Mouse (Mus musculus) stomach, postnatal 0 days (tissue): ENCODE results near the gene Zfp239. TPM values are rescaled to one million over a fixed set of nuclear protein-coding genes. Genes with fewer than 3 reads are reported as not detected.

Experiments used
- ATAC-seq: fragments of 200-750 bp; cut with Nextera tagmentation; 2 replicates; pipeline ENCODE4 v1.8.0; 2017; ENCODE audit not compliant: low FRiP score, low TSS enrichment
- DNase-seq: peaks from one replicate; pipeline ENCODE4 v3.0.0-alpha.2; 2016; ENCODE audit warnings: low spot score
- H3K27ac ChIP-seq: fragments of 300-500 bp; sonication (generic); replicated peaks from 2 replicates; pipeline ENCODE4 v1.5.1; 2014; ENCODE audit warnings: mild to moderate bottlenecking, control low read depth
- H3K27me3 ChIP-seq: fragments of 300-500 bp; sonication (generic); 2 replicates; pipeline ENCODE4 v1.6.1; 2014; ENCODE audit warnings: low read length; ENCODE audit not compliant: control insufficient read depth, insufficient read depth
- H3K36me3 ChIP-seq: fragments of 300-500 bp; sonication (generic); 2 replicates; pipeline ENCODE4 v1.6.1; 2014; ENCODE audit warnings: low read length, mixed read lengths; ENCODE audit not compliant: control insufficient read depth, insufficient read depth
- H3K4me1 ChIP-seq: fragments of 300-500 bp; sonication (generic); replicated peaks from 2 replicates; pipeline ENCODE4 v1.6.1; 2014; ENCODE audit warnings: antibody characterized with exemption; ENCODE audit not compliant: control insufficient read depth, insufficient read depth
- H3K4me2 ChIP-seq: fragments of 300-500 bp; sonication (generic); replicated peaks from 2 replicates; pipeline ENCODE4 v1.6.1; 2014; ENCODE audit warnings: low read depth, mild to moderate bottlenecking, control low read depth, moderate library complexity
- H3K4me3 ChIP-seq: fragments of 300-500 bp; sonication (generic); 2 replicates; pipeline ENCODE4 v1.5.1; 2014; ENCODE audit warnings: low read depth, low read length, control low read depth
- H3K9ac ChIP-seq: fragments of 300-500 bp; sonication (generic); 2 replicates; pipeline ENCODE4 v1.6.1; 2014; ENCODE audit warnings: mild to moderate bottlenecking, low read length, control low read depth, mixed read lengths
- H3K9me3 ChIP-seq: fragments of 300-500 bp; sonication (generic); 2 replicates; pipeline ENCODE4 v1.6.1; 2016; ENCODE audit warnings: low read length; ENCODE audit not compliant: control insufficient read depth
- CTCF ChIP-seq: IDR thresholded peaks from 2 replicates; pipeline ENCODE4 v1.5.1; 2016; ENCODE audit warnings: antibody characterized with exemption, low read depth, mild to moderate bottlenecking, moderate library complexity
- EP300 ChIP-seq: optimal IDR thresholded peaks from 2 replicates; pipeline ENCODE3; 2016; ENCODE audit warnings: antibody characterized with exemption
- WGBS: fragments of 180-500 bp; shearing (Covaris S2); extraction: QIAGEN DNeasy Blood & Tissue Kit; methylation state at CpG from one replicate; pipeline ENCODE4 v1.1.7; 2014; 5-methylcytosine and 5-hydroxymethylcytosine counted together
- polyA plus RNA-seq: library from polyadenylated mRNA; unstranded; fragments of >200 nt; fragmentation: Nextera tagmentation; extraction: Ambion mirVana; gene quantifications from 2 replicates; pipeline ENCODE4 v1.2.1, GENCODE M21; 2015

Gene Zfp239
- polyA plus RNA-seq, 1 experiment from 2014 or later: 2.0 TPM

- Histone ChIP-seq H3K27me3 (no peaks in the 10 kb centered on the region), H3K9me3 (no peaks in the 10 kb centered on the region), H3K36me3 (no peaks in the 10 kb centered on the region), H3K4me2 (peak overlapping the region; percentile 65), H3K27ac (peak overlapping the region; percentile 99), H3K4me1 (no peaks in the 10 kb centered on the region; the same call in 1 of the 2 replicates), H3K9ac (no peak overlapping the region; the same call in 1 of the 2 replicates), H3K4me3 (peak overlapping the region; percentile 51)
- ATAC-seq: no peak
- DNase-seq: no peak
- WGBS: 32% methylated on average over 3 of the region's 3 CpGs
- no peak for TF ChIP-seq CTCF
- no peak for TF ChIP-seq EP300
These were observed 18.5 kb downstream of the Zfp239 start for GRCm38 (mm10) chr6:117880394-117880838.

DNA sequence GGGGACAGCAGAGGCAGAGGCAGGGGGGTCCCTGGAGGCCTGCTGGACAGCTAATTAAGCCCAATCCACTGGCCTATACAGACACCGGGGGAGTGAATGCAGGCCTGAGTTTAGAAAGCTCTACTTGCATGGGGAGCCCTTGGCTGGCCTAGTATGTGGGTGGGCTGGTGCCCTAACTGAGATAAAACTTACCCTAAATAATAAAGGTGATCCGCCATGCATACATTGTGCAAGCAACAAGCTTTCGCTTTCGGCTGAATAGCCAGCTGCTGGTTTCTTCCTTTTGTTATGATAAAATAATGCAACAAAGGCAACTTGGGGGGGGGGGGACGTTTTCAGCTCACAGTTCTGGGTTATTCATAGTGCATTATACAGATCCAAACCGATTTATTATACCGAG, 19.3 kb downstream of the Zfp239 start:
- H3K4me1 ChIP-seq: no peaks in the 10 kb centered on the region; the same call in 1 of the 2 replicates
- H3K4me2 ChIP-seq: no peak overlapping the region
- no peaks in the 10 kb centered on the region for H3K9me3 ChIP-seq
- no peak for ATAC-seq
- no peak overlapping the region for H3K27ac ChIP-seq
- no peak overlapping the region for H3K9ac ChIP-seq
- WGBS: 80% methylated on average over 7 of the region's 7 CpGs
- H3K27me3 ChIP-seq: no peaks in the 10 kb centered on the region
- H3K36me3 ChIP-seq: no peaks in the 10 kb centered on the region
- H3K4me3 ChIP-seq: no peak overlapping the region
- DNase-seq: no peak
- TF ChIP-seq EP300: no peak
- TF ChIP-seq CTCF: no peak

GRCm38 (mm10) chr6:117881997-117882396, 20.1 kb downstream of the Zfp239 start:
- Histone ChIP-seq H3K4me1 (no peaks in the 10 kb centered on the region; the same call in 1 of the 2 replicates), H3K36me3 (no peaks in the 10 kb centered on the region), H3K4me2 (no peak overlapping the region), H3K4me3 (no peak overlapping the region), H3K27me3 (no peaks in the 10 kb centered on the region), H3K9ac (no peak overlapping the region), H3K27ac (no peak overlapping the region), H3K9me3 (no peaks in the 10 kb centered on the region)
- no peak for TF ChIP-seq CTCF
- no peak for TF ChIP-seq EP300
- no peak for DNase-seq
- 70% methylated on average over 7 of the region's 7 CpGs for WGBS
- no peak for ATAC-seq

DNA sequence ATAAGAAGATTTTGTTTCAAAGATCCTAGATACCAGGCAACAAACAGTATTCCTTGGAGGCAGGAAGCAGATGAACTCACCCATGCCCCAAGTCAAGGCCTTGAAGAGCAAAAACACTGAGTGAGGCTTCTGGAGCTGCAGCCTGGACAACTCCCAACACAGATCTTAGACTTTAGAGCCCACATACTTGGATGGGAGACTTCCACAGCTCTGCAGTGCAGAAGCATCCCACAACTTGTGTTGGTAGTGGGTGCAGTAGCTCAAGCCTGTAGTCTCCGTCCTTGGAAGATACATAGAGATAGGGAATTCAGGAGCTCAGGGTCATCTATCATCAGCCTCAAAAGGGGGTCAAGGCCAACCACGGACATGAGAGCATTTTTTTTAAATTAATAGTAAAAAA, 24.0 kb downstream of the Zfp239 start:
- Histone ChIP-seq H3K9me3 (no peaks in the 10 kb centered on the region), H3K4me1 (no peaks in the 10 kb centered on the region), H3K27me3 (no peaks in the 10 kb centered on the region), H3K4me2 (no peak overlapping the region), H3K27ac (no peak overlapping the region), H3K36me3 (no peaks in the 10 kb centered on the region), H3K4me3 (no peak overlapping the region), H3K9ac (no peak overlapping the region)
- no peak for ATAC-seq
- no peak for TF ChIP-seq CTCF
- no peak for TF ChIP-seq EP300
- WGBS: 71% methylated on average over 2 of the region's 2 CpGs
- no peak for DNase-seq

GRCm38 (mm10) chr6:117888032-117888431, 26.1 kb downstream of the Zfp239 start:
- Histone ChIP-seq H3K4me2 (no peak overlapping the region), H3K27me3 (no peaks in the 10 kb centered on the region), H3K27ac (no peak overlapping the region), H3K36me3 (no peaks in the 10 kb centered on the region), H3K9ac (no peak overlapping the region), H3K9me3 (no peaks in the 10 kb centered on the region), H3K4me1 (no peaks in the 10 kb centered on the region), H3K4me3 (no peak overlapping the region)
- 27% methylated on average over 1 of the region's 1 CpGs for WGBS
- ATAC-seq: no peak
- TF ChIP-seq EP300 (no peak), CTCF (no peak)
- DNase-seq: no peak

DNA sequence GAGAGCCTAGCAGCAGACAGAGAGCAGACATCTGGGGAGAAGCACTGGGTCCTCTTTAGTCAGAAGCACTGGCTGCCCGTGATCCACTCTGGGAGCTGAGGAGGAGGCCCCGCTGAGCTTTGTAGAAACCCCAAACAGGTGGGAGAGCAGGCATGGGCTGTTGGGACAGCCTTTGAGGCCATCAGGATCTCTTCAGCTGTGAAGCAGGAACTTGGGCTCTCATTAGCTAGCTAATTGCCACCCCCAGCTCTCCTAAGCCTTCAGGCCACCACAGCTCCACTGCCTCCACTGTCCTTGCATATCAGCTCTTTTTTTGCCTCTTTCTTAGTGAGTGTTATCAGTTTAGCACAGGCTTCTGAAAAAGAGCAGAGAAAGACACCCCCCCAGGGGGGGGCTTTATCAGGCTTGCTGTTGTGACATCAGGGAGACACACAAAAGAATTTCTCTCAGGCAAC, 26.8 kb downstream of the Zfp239 start:
- H3K9ac ChIP-seq: no peak overlapping the region
- no peak for ATAC-seq
- H3K36me3 ChIP-seq: no peaks in the 10 kb centered on the region
- H3K27ac ChIP-seq: no peak overlapping the region
- no peak overlapping the region for H3K4me2 ChIP-seq
- no peaks in the 10 kb centered on the region for H3K27me3 ChIP-seq
- no peaks in the 10 kb centered on the region for H3K4me1 ChIP-seq
- H3K4me3 ChIP-seq: no peak overlapping the region
- no peak for DNase-seq
- TF ChIP-seq CTCF (no peak), EP300 (no peak)
- WGBS: 46% methylated on average over 2 of the region's 2 CpGs
- no peaks in the 10 kb centered on the region for H3K9me3 ChIP-seq
